Mouse (Mus musculus): Measurements from ENCODE around the gene Sycp2l.
"Not testable (repeated sequence)": the region's sequence is repeated elsewhere in the genome, so short reads cannot be mapped to it uniquely, and the experiment has no call there.

- not testable (repeated sequence) for TF ChIP-seq GATA1 (IDR thresholded peaks at IDR 0.05; ENCODE audit: borderline replicate concordance, low read length); FLI1 (IDR thresholded peaks at IDR 0.05; ENCODE audit: low read length)
Measured at GRCm38 (mm10) chr13:41205568-41205967, 91.5 kb downstream of the Sycp2l start.
